Mouse (Mus musculus) embryonic facial prominence, embryonic 13.5 days (tissue): ENCODE data around the gene Lman1l. TPM values are rescaled to one million over a fixed set of nuclear protein-coding genes. Genes with fewer than 3 reads are reported as not detected.
A peak's percentile ranks its signal among the peaks of the same experiment; 100 is the strongest.

ENCODE experiments used
- ATAC-seq: fragments of 200-750 bp; cut with Nextera tagmentation; 2 replicates; pipeline ENCODE4 v1.8.0; 2017; ENCODE audit warnings: low read depth; ENCODE audit not compliant: insufficient number of reproducible peaks, insufficient read depth, low FRiP score, low TSS enrichment
- H3K27ac ChIP-seq: fragments of 300-500 bp; sonication (generic); 2 replicates; pipeline ENCODE4 v1.5.1; 2015; ENCODE audit warnings: moderate library complexity, mild to moderate bottlenecking, inconsistent platforms
- H3K27me3 ChIP-seq: fragments of 300-500 bp; sonication (generic); 2 replicates; pipeline ENCODE4 v1.6.1; 2015; ENCODE audit warnings: mild to moderate bottlenecking, inconsistent platforms
- H3K36me3 ChIP-seq: fragments of 300-500 bp; sonication (generic); 2 replicates; pipeline ENCODE4 v1.6.1; 2015; ENCODE audit warnings: mild to moderate bottlenecking, inconsistent platforms
- H3K4me1 ChIP-seq: fragments of 300-500 bp; sonication (generic); 2 replicates; pipeline ENCODE4 v1.6.1; 2015; ENCODE audit warnings: inconsistent platforms
- H3K4me2 ChIP-seq: fragments of 300-500 bp; sonication (generic); 2 replicates; pipeline ENCODE4 v1.6.1; 2015; ENCODE audit warnings: moderate library complexity, mild to moderate bottlenecking, inconsistent platforms
- H3K4me3 ChIP-seq: fragments of 300-500 bp; sonication (generic); 2 replicates; pipeline ENCODE4 v1.5.1; 2015; ENCODE audit warnings: mild to moderate bottlenecking, inconsistent platforms
- H3K9ac ChIP-seq: fragments of 300-500 bp; sonication (generic); 2 replicates; pipeline ENCODE4 v1.6.1; 2015; ENCODE audit warnings: mild to moderate bottlenecking, inconsistent platforms
- H3K9me3 ChIP-seq: fragments of 300-500 bp; sonication (generic); 2 replicates; pipeline ENCODE4 v1.6.1; 2016; ENCODE audit warnings: inconsistent platforms
- WGBS: fragments of 180-500 bp; shearing (Covaris S2); methylation state at CpG from one replicate; pipeline ENCODE4 v1.1.7; 2015; ENCODE audit warnings: mixed read lengths; 5-methylcytosine and 5-hydroxymethylcytosine counted together
- polyA plus RNA-seq: library from polyadenylated mRNA; unstranded; fragments of >200 nt; fragmentation: Nextera tagmentation; extraction: Ambion mirVana; gene quantifications from 2 replicates; pipeline ENCODE4 v1.2.1, GENCODE M21; 2015

Lman1l gene
- polyA plus RNA-seq, 1 experiment from 2014 or later = not detected

DNA sequence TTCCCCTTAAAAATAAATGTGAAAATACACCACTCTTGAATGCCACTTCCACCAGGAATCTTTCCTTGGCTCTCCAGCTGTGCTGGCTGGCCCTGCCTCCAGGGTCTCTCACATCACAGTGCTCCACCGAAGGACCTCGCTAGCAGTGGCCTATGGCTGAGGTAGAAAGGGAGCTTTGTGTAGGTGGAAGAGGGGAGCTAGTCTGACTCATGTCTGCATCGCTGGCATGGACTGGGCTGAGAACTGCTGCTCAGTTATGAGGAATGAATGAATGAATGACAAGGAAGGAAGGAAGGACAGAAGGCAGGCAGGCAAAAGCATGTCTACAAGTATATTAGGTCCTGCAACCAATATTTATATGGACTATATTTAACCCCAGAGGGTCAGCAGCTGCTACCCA is 16.7 kb upstream of the Lman1l start:
- Histone ChIP-seq H3K4me2 (peak overlapping the region; percentile 53), H3K4me1 (peaks cover 60% of the 10 kb centered on the region), H3K9ac (peak overlapping the region; percentile 49; the same call in 1 of the 2 replicates), H3K27ac (peak overlapping the region; percentile 89), H3K27me3 (no peaks in the 10 kb centered on the region), H3K4me3 (no peak overlapping the region), H3K36me3 (peaks cover 12% of the 10 kb centered on the region), H3K9me3 (no peaks in the 10 kb centered on the region)
- WGBS = 24% methylated on average over 3 of the region's 3 CpGs
- ATAC-seq = no peak

DNA sequence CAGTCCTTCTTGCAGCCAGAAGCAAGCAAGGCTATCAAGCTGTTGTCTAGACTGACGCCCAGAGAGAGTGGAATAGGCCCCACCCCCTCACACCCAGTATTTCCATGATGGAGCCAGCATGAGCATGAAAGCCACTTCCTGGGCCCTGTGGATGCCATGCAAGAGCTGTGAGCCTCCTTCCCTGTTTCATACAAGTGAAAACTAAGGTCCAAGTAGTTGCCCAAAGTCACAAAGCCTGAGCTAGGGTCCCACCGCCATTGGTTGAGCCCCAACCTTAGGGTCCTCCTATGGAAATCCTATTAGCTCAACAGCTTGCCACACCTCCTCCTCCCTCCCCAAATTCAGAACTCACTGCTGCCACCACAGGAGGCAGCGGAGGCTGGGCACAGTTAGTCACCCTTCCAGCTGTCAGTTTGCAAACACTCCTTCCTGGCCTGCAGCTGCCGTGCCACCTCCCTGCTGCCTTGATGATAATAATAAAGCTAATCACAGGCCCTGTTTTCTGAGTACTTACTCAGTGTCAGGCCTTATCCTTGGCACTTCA is 13.0 kb upstream of the Lman1l start:
- Histone ChIP-seq H3K4me1 (peaks cover 23% of the 10 kb centered on the region), H3K27ac (no peak overlapping the region), H3K4me3 (no peak overlapping the region), H3K9ac (no peak overlapping the region), H3K27me3 (no peaks in the 10 kb centered on the region), H3K36me3 (peaks cover 42% of the 10 kb centered on the region), H3K4me2 (no peak overlapping the region), H3K9me3 (no peaks in the 10 kb centered on the region)
- ATAC-seq = no peak
- 40% methylated on average over 4 of the region's 4 CpGs for WGBS

DNA sequence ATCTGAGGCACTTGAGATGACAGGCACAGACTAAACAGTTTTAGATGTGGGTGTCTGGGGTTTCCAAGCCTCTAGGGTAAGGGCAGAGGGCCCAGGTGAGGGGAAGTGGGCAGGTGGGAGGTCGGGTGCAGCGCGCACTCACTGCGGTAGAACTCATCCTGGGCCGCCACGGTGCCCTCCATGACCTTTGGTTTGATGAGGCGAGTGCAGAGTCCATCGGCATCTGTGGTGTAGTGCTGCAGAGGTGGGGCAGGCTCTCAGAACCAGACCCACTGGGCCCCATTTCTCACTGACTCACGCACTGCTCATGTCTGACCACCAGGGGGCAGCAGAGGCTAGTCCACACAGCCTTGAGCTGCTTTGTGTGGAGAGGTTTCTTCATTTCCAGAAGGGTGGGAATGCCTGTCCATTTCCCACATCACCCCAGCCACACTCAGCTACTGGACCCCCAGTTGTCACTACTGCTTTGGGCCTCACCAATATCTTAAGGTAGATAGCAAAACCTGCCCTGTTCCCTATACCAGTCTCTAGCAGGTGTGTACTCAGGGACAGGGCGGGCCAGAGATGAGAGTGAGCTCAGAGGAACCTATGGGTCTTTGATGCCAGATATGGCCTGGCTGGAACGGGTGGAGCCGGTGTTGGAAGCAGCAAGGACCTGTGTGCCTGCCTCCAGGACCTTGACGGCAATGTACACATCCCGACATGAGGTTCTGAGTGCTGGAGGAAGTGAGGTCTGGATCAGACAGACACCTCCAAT is 8.7 kb upstream of the Lman1l start:
- H3K4me3 ChIP-seq = no peak overlapping the region
- H3K36me3 ChIP-seq = peaks cover 79% of the 10 kb centered on the region
- no peak overlapping the region for H3K4me2 ChIP-seq
- H3K27ac ChIP-seq = no peak overlapping the region
- H3K4me1 ChIP-seq = peaks cover 3% of the 10 kb centered on the region
- no peak overlapping the region for H3K9ac ChIP-seq
- 71% methylated on average over 14 of the region's 14 CpGs for WGBS
- H3K9me3 ChIP-seq = no peaks in the 10 kb centered on the region
- ATAC-seq = peak; percentile 50; the same call in 1 of the 2 replicates
- no peaks in the 10 kb centered on the region for H3K27me3 ChIP-seq

DNA sequence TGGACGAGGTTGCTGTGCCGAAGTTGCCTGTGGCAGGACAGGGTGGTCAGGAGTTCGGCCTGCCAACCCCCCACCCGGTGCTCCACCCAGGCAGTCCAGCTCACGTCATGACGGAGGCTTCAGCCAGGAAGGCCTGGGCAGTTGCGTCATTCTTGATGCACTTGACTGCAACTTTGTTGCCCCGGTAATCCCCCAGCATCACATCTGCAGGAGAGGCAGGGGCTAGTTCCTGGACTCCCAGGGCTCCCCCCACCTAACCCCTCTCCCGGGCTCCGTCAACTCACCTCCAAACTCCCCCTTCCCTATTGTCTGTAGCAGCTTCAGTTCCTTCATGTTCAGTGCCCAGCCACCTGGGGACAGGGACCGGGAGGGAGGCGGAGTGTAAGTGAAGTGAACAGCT is 8.1 kb upstream of the Lman1l start:
- Histone ChIP-seq H3K4me1 (no peaks in the 10 kb centered on the region), H3K27me3 (no peaks in the 10 kb centered on the region), H3K4me3 (no peak overlapping the region), H3K9ac (no peak overlapping the region), H3K27ac (no peak overlapping the region), H3K9me3 (no peaks in the 10 kb centered on the region), H3K36me3 (peaks cover 80% of the 10 kb centered on the region), H3K4me2 (no peak overlapping the region)
- ATAC-seq = 0 out of 2 replicates have a peak, but pooled peaks have one; percentile 5
- 92% methylated on average over 12 of the region's 12 CpGs for WGBS

DNA sequence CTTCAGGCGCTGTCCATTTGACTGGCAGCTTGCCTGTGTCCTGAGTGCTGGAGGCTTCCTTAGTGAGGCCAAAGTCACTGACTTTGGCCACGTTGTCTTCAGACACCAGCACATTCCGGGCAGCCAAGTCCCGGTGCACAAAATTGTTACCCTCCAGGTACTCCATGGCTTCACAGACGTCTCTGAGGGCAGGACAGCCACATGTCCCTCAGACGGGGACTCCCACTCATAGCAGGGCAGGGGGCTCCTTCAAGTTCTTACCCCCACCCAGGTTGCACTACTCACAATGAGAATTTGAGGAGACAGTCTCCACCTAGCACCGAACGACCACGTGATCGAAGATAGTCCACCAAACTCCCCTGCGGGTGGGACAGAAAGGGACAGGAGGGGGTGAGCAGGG is 7.3 kb upstream of the Lman1l start:
- no peak overlapping the region for H3K27ac ChIP-seq
- H3K9ac ChIP-seq = no peak overlapping the region
- WGBS = 91% methylated on average over 11 of the region's 11 CpGs
- no peaks in the 10 kb centered on the region for H3K9me3 ChIP-seq
- H3K4me1 ChIP-seq = no peaks in the 10 kb centered on the region
- H3K4me3 ChIP-seq = no peak overlapping the region
- H3K36me3 ChIP-seq = peaks cover 80% of the 10 kb centered on the region
- ATAC-seq = no peak
- no peak overlapping the region for H3K4me2 ChIP-seq
- H3K27me3 ChIP-seq = no peaks in the 10 kb centered on the region

DNA sequence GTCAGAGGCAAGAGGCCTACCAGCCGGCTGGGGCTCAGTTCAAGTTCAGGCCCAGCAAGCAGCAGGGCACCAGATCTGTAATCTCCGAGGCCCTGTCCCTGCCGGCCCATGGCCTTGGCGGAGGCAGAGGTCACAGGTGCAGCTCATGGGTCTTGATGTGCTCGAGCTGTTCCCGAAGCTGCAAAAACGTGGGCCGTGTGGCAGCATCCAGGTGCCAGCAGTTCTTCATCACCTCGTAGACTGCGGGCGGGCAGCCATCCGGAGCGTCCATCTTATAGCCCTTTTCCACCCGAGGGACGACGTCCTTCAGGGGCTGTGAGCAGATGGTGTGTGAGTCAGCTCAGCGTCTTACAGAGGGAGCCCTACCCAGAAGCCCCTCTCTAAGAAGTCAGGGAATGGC is 6.6 kb upstream of the Lman1l start:
- H3K9me3 ChIP-seq = no peaks in the 10 kb centered on the region
- H3K9ac ChIP-seq = no peak overlapping the region
- H3K4me2 ChIP-seq = no peak overlapping the region
- no peak for ATAC-seq
- no peak overlapping the region for H3K4me3 ChIP-seq
- no peaks in the 10 kb centered on the region for H3K27me3 ChIP-seq
- peaks cover 78% of the 10 kb centered on the region for H3K36me3 ChIP-seq
- no peak overlapping the region for H3K27ac ChIP-seq
- 88% methylated on average over 17 of the region's 17 CpGs for WGBS
- H3K4me1 ChIP-seq = no peaks in the 10 kb centered on the region

DNA sequence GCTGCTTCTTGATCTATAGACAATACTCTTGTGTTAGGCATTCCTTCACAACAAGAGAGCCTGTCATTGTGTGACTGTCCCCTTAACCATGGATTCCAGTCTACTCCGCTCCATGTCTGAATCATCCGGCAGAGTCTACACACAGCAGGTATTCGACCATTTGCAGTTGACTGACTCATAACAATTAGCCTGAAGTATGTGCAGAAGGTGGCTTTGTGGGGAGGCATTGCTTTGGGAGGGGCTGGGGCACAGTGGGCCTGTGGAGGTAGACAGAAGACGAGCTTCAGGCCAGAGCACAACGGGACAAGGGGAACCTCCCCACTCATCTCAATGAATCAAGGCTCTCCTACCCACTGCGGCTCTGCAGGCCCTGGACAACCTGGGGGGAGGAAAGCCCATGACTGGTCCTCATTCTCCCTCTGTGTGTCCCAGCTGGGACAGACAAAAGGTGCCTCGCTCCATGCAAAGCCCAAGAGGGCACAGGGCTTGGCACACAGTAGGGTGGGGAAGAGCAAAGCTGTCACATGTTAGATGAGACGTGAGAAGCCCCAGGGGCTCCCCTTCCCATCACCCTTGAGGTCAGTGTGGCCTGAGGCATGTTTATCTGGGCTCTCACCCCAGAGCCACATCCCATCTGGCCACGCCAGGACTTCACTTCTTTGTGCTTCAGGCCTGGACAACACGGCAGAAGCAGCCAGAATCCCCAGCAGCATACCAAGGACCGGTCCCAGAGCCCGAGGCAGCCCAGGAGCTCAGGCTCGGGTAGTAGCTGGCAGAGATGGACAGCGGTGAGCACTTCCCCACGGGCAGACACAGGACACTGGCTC is 5.3 kb upstream of the Lman1l start:
- no peak overlapping the region for H3K4me2 ChIP-seq
- ATAC-seq = no peak
- H3K36me3 ChIP-seq = peaks cover 65% of the 10 kb centered on the region
- H3K9me3 ChIP-seq = no peaks in the 10 kb centered on the region
- no peak overlapping the region for H3K9ac ChIP-seq
- no peak overlapping the region for H3K4me3 ChIP-seq
- WGBS = 83% methylated on average over 15 of the region's 15 CpGs
- H3K4me1 ChIP-seq = no peaks in the 10 kb centered on the region
- no peaks in the 10 kb centered on the region for H3K27me3 ChIP-seq
- no peak overlapping the region for H3K27ac ChIP-seq

DNA sequence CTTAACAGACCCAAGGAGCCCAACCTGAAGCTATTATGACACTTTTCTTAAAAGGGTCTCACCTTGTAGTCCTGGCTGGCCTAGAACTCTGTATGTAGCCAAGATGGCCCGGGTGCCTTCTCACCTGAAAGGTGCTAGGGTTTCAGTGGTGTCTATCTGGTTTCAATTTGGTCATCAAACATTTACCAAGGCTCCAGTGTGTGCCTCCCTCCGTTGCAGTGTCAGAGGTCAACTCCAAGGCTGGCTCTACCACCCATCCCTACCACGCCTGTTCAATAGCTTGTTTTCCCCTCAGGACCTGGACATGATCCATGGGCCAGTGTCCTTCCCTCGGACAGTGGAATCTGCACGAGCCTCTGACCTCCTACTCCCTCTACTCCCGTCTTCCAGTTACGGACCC is 3.7 kb upstream of the Lman1l start:
- Histone ChIP-seq H3K9ac (no peak overlapping the region), H3K27ac (no peak overlapping the region), H3K4me1 (no peaks in the 10 kb centered on the region), H3K4me3 (no peak overlapping the region), H3K4me2 (no peak overlapping the region), H3K9me3 (no peaks in the 10 kb centered on the region), H3K27me3 (no peaks in the 10 kb centered on the region), H3K36me3 (peaks cover 49% of the 10 kb centered on the region)
- WGBS = 72% methylated on average over 7 of the region's 7 CpGs
- no peak for ATAC-seq

DNA sequence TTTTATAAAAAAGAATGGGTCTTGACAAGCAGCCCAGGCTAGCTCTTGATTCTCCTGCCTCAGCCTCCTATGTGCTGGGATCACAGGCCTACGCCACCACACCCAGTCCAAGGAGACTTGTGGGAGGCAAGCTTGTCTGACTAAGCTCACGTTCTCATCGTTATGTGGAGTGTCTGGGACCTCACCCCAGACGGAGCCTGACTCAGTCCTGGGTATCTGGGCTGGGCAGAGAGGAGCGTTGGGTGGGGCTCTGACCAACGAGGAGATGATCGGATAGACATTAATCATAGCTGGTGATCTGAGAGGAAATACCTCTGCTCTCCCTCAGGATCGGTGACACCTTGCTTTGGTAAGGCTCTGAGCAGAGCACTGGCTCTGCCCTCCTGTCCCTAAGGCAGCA is 1.7 kb downstream of the Lman1l start:
- no peak overlapping the region for H3K4me2 ChIP-seq
- H3K9ac ChIP-seq = no peak overlapping the region
- H3K27ac ChIP-seq = no peak overlapping the region
- H3K36me3 ChIP-seq = no peaks in the 10 kb centered on the region
- no peaks in the 10 kb centered on the region for H3K9me3 ChIP-seq
- WGBS = 75% methylated on average over 8 of the region's 8 CpGs
- H3K4me3 ChIP-seq = no peak overlapping the region
- no peaks in the 10 kb centered on the region for H3K4me1 ChIP-seq
- ATAC-seq = no peak
- H3K27me3 ChIP-seq = no peaks in the 10 kb centered on the region

DNA sequence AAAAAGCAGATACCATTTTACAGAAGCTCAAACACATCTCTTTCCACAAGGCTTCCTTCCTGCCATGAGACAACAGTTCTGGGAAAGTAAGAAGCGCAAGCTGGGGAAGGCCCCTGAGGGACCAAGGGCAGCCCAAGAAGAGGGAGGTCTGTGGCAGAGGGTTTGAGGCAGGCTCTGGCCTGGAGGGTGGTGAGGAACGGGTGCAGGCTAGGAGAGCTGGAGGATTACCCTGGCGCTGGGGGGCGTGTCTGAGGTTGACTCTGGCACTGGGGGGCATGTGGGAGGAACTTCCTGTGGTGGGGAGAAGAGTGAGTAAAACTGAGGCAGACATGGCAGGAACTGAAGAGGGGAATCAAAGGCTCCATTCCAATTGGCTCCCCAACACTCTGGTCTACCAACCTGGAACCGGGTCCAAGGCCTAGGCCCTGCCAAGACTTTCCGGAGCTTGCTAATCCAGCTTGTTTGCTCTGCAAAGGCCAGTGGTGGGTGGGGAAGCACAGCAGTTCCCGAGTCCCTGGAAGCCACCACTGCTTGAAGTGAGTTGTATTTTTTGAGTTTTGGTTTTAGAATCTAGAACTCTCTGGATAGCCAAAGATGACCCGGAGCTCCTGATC is 2.9 kb downstream of the Lman1l start:
- WGBS = 78% methylated on average over 8 of the region's 8 CpGs
- H3K27me3 ChIP-seq = no peaks in the 10 kb centered on the region
- no peaks in the 10 kb centered on the region for H3K36me3 ChIP-seq
- H3K9me3 ChIP-seq = no peaks in the 10 kb centered on the region
- no peak for ATAC-seq
- H3K9ac ChIP-seq = no peak overlapping the region
- H3K4me3 ChIP-seq = no peak overlapping the region
- H3K4me1 ChIP-seq = no peaks in the 10 kb centered on the region
- H3K27ac ChIP-seq = no peak overlapping the region
- no peak overlapping the region for H3K4me2 ChIP-seq

DNA sequence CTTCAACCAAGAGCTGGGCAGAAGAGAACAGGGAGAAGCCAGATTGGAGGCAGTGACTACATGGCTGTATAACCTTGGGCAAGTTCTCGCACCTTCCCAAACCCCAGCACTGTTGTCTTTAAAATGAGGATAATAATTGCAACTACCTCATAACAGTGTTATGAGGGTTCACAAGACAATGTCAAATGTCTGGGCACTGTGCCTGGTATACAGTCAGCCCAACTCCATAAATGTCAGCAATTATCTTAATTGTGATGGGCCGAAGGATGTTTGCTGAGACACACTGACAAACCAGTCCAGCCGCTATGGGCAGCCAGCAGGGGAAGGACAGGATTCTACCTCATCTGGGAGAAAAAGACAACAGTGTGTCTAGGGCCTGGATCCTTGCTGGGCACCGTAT is 5.8 kb downstream of the Lman1l start:
- Histone ChIP-seq H3K9ac (no peak overlapping the region), H3K27me3 (no peaks in the 10 kb centered on the region)
- WGBS = 75% methylated on average over 4 of the region's 4 CpGs

More for the DNA sequence above, 5.8 kb downstream of the Lman1l start:
- Histone ChIP-seq H3K4me1 (no peaks in the 10 kb centered on the region), H3K4me3 (no peak overlapping the region), H3K27ac (no peak overlapping the region), H3K36me3 (no peaks in the 10 kb centered on the region), H3K4me2 (no peak overlapping the region), H3K9me3 (no peaks in the 10 kb centered on the region)
- no peak for ATAC-seq
